In the genomic region with DNA sequence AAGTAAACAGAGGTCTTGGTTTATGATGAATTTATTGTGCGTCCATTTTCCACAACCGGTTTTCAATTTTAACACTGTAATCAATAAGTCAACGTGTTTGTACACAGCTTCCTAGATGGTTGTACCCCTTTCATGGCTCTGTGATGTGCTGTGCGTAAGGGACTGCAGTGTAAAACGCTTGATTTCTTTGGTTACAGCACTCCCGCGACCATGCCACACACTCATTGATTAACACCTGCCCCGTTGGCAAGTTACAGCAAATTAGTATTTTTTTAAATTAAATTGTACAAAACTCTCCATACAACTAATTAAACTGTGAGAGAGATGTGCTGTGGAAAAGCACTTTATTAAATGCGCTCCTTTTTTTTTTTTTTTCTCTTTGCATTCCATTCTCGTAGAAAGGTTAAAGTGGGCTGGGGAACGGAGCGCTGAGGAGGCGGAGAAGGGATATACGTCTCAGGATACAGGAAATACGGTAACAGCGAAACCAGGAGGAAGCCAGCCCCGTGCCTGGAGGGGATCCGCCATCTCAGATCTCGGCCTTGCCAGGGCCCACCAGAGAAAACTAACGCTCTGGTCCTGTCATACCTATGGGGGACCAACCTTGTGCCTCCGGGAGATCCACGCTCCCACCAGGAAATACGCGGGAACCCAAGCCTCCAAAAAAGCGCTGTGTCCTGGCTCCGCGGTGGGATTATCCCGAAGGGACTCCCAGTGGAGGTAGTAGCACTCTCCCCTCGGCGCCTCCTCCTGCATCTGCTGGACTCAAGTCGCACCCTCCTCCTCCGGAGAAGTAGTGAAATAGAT, we compare ENCODE assay signal across 8 mouse cellular contexts. TPM values are rescaled to one million over a fixed set of nuclear protein-coding genes. Genes with fewer than 3 reads are reported as not detected.
DNase-seq lines count a peak whose midpoint lies in the region; ATAC-seq and TF ChIP-seq lines count a peak whose summit lies in the region.

A gene (plus strand): TSS at position 481 of the 807 bp plus-strand sequence.

- DNase-seq in NIH3T3 (ENCODE audit: low read depth): peak; percentile 79
- DNase-seq in cerebellum, adult 9-11 months: peak; percentile 64
- DNase-seq in frontal cortex, postnatal 10 days (ENCODE audit: low spot score in 2 of 2): peak; percentile 34 to 43
- peak; percentile 63 for DNase-seq in hindbrain, embryonic 10.5 days (ENCODE audit: low spot score)
- peak; percentile 8 for DNase-seq in layer of hippocampus, adult 9-10 months (ENCODE audit: low spot score)
- DNase-seq in lung, embryonic 14.5 days: peak; percentile 79
- peak; percentile 13 to 27 for DNase-seq in thymus, adult 18-20 months

- peak; percentile 96 for ATAC-seq in lung, embryonic 14.5 days (ENCODE audit: insufficient read depth)
- peak; percentile 93 for ATAC-seq in neural tube, embryonic 15.5 days (ENCODE audit: low FRiP score)

- H3K9ac ChIP-seq in lung, embryonic 14.5 days: peak within 1 kb of the TSS; percentile 65
- peak within 1 kb of the TSS; percentile 61 for H3K9ac ChIP-seq in neural tube, embryonic 15.5 days (replicated peaks)

- peak within 1 kb of the TSS; percentile 90 for H3K27ac ChIP-seq in hindbrain, embryonic 10.5 days
- peak within 1 kb of the TSS; percentile 83 for H3K27ac ChIP-seq in lung, embryonic 14.5 days (ENCODE audit: low read depth)
- H3K27ac ChIP-seq in neural tube, embryonic 15.5 days (replicated peaks): peak within 1 kb of the TSS; percentile 85

- 13% methylated on average over 32 of the region's 32 CpGs for WGBS in hindbrain, embryonic 10.5 days
- WGBS in lung, embryonic 14.5 days: 9% methylated on average over 32 of the region's 32 CpGs
- 16% methylated on average over 32 of the region's 32 CpGs for WGBS in neural tube, embryonic 15.5 days

- H3K4me1 ChIP-seq in hindbrain, embryonic 10.5 days (replicated peaks): 0 out of 2 replicates have a peak, but pooled peaks cover 4% of the 10 kb centered on the region
- no peaks in the 10 kb centered on the region for H3K4me1 ChIP-seq in lung, embryonic 14.5 days (ENCODE audit: insufficient read depth)
- 0 out of 2 replicates have a peak, but pooled peaks cover 4% of the 10 kb centered on the region for H3K4me1 ChIP-seq in neural tube, embryonic 15.5 days

- H3K4me2 ChIP-seq in lung, embryonic 14.5 days: peak within 1 kb of the TSS; percentile 64
- peak within 1 kb of the TSS; percentile 56 for H3K4me2 ChIP-seq in neural tube, embryonic 15.5 days

- H3K36me3 ChIP-seq in hindbrain, embryonic 10.5 days: peaks cover 6% of the 10 kb centered on the region; the same call in 1 of the 2 replicates
- H3K36me3 ChIP-seq in lung, embryonic 14.5 days (ENCODE audit: insufficient read depth): 0 out of 2 replicates have a peak, but pooled peaks cover 3% of the 10 kb centered on the region
- H3K36me3 ChIP-seq in neural tube, embryonic 15.5 days: no peaks in the 10 kb centered on the region

- TF ChIP-seq CTCF in lung, embryonic 14.5 days (IDR thresholded peaks at IDR 0.05; ENCODE audit: low read depth): no peak

- H3K4me3 ChIP-seq in hindbrain, embryonic 10.5 days: peak within 1 kb of the TSS; percentile 59
- H3K4me3 ChIP-seq in lung, embryonic 14.5 days (ENCODE audit: low read depth, low read length): peak within 1 kb of the TSS; percentile 51
- H3K4me3 ChIP-seq in neural tube, embryonic 15.5 days (replicated peaks): peak within 1 kb of the TSS; percentile 53

- no peaks in the 10 kb centered on the region for H3K27me3 ChIP-seq in hindbrain, embryonic 10.5 days (ENCODE audit: insufficient read depth, poor library complexity, severe bottlenecking)
- no peaks in the 10 kb centered on the region for H3K27me3 ChIP-seq in lung, embryonic 14.5 days (ENCODE audit: insufficient read depth, low read length)
- no peaks in the 10 kb centered on the region for H3K27me3 ChIP-seq in neural tube, embryonic 15.5 days (replicated peaks)

- H3K9me3 ChIP-seq in hindbrain, embryonic 10.5 days: no peaks in the 10 kb centered on the region
- no peaks in the 10 kb centered on the region for H3K9me3 ChIP-seq in lung, embryonic 14.5 days (ENCODE audit: low read depth, low read length)
- no peaks in the 10 kb centered on the region for H3K9me3 ChIP-seq in neural tube, embryonic 15.5 days (replicated peaks)

RNA-seq across cellular contexts. Expression of the gene that starts here (rescaled TPM):
- polyA plus RNA-seq in hindbrain, embryonic 10.5 days (2016; fragmentation: Nextera tagmentation; extraction: Ambion mirVana): 72.1 and 72.3 TPM in 2 replicates
- 103 and 108 TPM in 2 replicates for polyA plus RNA-seq in lung, embryonic 14.5 days (2014; fragmentation: Nextera tagmentation; extraction: Ambion mirVana)
- 144 and 163 TPM in 2 replicates for polyA plus RNA-seq in neural tube, embryonic 15.5 days (2015; fragmentation: Nextera tagmentation; extraction: Ambion mirVana)

Comparison
In these comparisons a context has a peak if more than half of its experiments do, and no peak if none do; other contexts are left out.
1. Peak in every context shown above with its lines: DNase-seq, ATAC-seq, H3K4me3 ChIP-seq and H3K27ac ChIP-seq.
2. DNase-seq: peak in every context shown above with its lines; median percentile 79 in NIH3T3; 79 in lung, embryonic 14.5 days; 64 in cerebellum, adult 9-11 months; 63 in hindbrain, embryonic 10.5 days; 38 in frontal cortex, postnatal 10 days; 20 in thymus, adult 18-20 months; 8 in layer of hippocampus, adult 9-10 months.